Mouse (Mus musculus): ENCODE measurements around the gene H2al1j. TPM values are rescaled to one million over a fixed set of nuclear protein-coding genes. Genes with fewer than 3 reads are reported as not detected.
"Not testable (repeated sequence)": the region's sequence is repeated elsewhere in the genome, so short reads cannot be mapped to it uniquely, and the experiment has no call there.

Gene H2al1j
- polyA plus RNA-seq (2014; fragmentation: Nextera tagmentation; extraction: Ambion mirVana) = not detected in 2 replicates

DNA sequence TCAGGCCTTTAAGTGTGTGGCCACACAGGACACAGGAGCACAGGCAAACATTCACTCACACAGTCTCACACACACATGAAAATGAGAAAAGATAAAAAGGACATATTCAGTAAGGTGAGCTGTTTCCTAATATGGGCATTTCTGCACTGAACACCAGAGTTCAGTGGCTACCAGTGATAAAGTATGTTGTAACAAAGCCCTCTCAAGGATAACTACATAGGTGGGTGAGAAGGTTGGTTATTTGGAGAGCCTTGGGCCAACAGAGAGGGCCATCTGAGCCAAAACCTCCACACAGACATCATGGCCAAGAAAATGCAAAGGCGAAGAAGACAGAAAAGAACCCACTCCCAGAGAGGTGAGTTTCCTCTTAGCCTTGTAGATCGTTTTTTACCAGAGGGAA is at the start of gene H2al1j:
Gene H2al1j, plus strand, starts transcription at position 301 of the 400 bp plus-strand sequence.
- ATAC-seq (ENCODE audit: insufficient read depth, low FRiP score, low TSS enrichment); H3K9ac ChIP-seq (ENCODE audit: low read length); DNase-seq (ENCODE audit: low spot score); H3K27ac ChIP-seq (ENCODE audit: low read depth, low read length); H3K4me1 ChIP-seq (ENCODE audit: control insufficient read depth, insufficient read depth, low read length); H3K4me2 ChIP-seq (ENCODE audit: low read depth); H3K27me3 ChIP-seq (ENCODE audit: control insufficient read depth, insufficient read depth, low read length); H3K9me3 ChIP-seq (ENCODE audit: control insufficient read depth, low read length); H3K4me3 ChIP-seq (ENCODE audit: low read depth, low read length); H3K36me3 ChIP-seq (ENCODE audit: control insufficient read depth, insufficient read depth, low read length): not testable (repeated sequence)
- WGBS = 87% methylated on average over 2 of the region's 2 CpGs

DNA sequence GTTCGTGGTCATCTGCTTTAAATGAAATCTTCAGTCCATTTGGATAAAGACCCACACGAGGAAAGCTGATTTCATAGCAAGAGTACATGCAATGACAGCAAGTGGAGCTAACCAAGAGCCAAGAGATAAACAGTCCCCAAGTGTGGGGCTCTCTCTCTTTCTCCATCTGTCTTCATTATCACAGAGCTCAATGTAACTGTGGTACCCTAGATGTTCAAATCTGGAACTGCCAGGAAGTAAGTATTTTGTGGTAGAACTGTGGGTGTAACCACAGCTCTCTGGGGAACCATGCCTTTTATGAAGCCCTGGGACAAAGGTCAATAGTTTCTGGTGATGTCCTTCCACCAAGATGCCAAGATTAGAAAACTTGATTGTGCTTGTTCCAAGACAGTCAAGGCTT is 46.9 kb upstream of the H2al1j start:
- ATAC-seq (ENCODE audit: insufficient read depth, low FRiP score, low TSS enrichment) (no peak), DNase-seq (ENCODE audit: low spot score) (no peak)
- Histone ChIP-seq H3K4me1 (ENCODE audit: control insufficient read depth, insufficient read depth, low read length) (no peaks in the 10 kb centered on the region), H3K36me3 (ENCODE audit: control insufficient read depth, insufficient read depth, low read length) (no peaks in the 10 kb centered on the region), H3K4me3 (ENCODE audit: low read depth, low read length) (no peak overlapping the region), H3K9me3 (ENCODE audit: control insufficient read depth, low read length) (no peaks in the 10 kb centered on the region), H3K9ac (ENCODE audit: low read length) (no peak overlapping the region), H3K4me2 (ENCODE audit: low read depth) (no peak overlapping the region), H3K27me3 (ENCODE audit: control insufficient read depth, insufficient read depth, low read length) (no peaks in the 10 kb centered on the region), H3K27ac (ENCODE audit: low read depth, low read length) (no peak overlapping the region)
- 68% methylated on average over 2 of the region's 2 CpGs for WGBS

DNA sequence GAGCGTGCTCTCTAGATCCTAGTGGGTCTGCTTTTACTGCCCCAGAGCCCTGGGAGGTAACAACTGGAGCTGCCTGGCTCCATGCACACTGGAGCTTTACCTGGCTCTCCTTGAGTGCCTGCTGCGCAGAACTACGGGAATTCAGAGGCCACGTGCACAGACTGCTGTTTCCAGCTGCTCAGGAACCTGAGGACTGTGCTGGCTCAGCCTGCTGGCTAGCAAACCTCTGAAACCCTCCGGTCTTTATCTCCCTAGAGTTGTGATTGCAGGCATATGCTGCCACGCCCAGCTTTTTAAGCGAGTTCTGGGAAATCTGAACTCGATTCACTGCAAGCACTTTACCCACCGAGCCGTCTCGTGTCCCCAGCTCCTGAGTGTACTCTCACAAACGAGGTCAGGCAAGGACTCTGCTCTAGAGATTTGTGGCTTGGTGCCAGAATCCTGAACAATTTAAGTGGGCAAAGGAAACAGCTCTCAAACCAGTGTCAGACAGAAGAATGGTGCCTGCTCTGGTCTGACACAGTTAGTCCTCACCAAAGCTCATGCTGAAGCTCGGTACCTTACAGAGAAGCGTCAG is 39.2 kb upstream of the H2al1j start:
- H3K27me3 ChIP-seq (ENCODE audit: control insufficient read depth, insufficient read depth, low read length) = no peaks in the 10 kb centered on the region
- WGBS = 79% methylated on average over 14 of the region's 14 CpGs
- no peak for DNase-seq (ENCODE audit: low spot score)
- no peak overlapping the region for H3K4me3 ChIP-seq (ENCODE audit: low read depth, low read length)
- no peaks in the 10 kb centered on the region for H3K36me3 ChIP-seq (ENCODE audit: control insufficient read depth, insufficient read depth, low read length)
- no peaks in the 10 kb centered on the region for H3K4me1 ChIP-seq (ENCODE audit: control insufficient read depth, insufficient read depth, low read length)
- no peak overlapping the region for H3K9ac ChIP-seq (ENCODE audit: low read length)
- H3K9me3 ChIP-seq (ENCODE audit: control insufficient read depth, low read length) = no peaks in the 10 kb centered on the region
- no peak overlapping the region for H3K4me2 ChIP-seq (ENCODE audit: low read depth)
- no peak overlapping the region for H3K27ac ChIP-seq (ENCODE audit: low read depth, low read length)
- ATAC-seq (ENCODE audit: insufficient read depth, low FRiP score, low TSS enrichment) = no peak

- no peak for ATAC-seq (ENCODE audit: insufficient read depth, low FRiP score, low TSS enrichment)
Measured at GRCm38 (mm10) chrX:11289244-11289643, 38.4 kb upstream of the H2al1j start.

GRCm38 (mm10) chrX:11298957-11299356 is 28.7 kb upstream of the H2al1j start, which contains the start of gene H2al1a:
TSS of gene H2al1a (plus strand) at chrX:11299257.
- H3K27ac ChIP-seq (ENCODE audit: low read depth, low read length); ATAC-seq (ENCODE audit: insufficient read depth, low FRiP score, low TSS enrichment); H3K36me3 ChIP-seq (ENCODE audit: control insufficient read depth, insufficient read depth, low read length); H3K4me3 ChIP-seq (ENCODE audit: low read depth, low read length); H3K9ac ChIP-seq (ENCODE audit: low read length); H3K27me3 ChIP-seq (ENCODE audit: control insufficient read depth, insufficient read depth, low read length); H3K4me1 ChIP-seq (ENCODE audit: control insufficient read depth, insufficient read depth, low read length); DNase-seq (ENCODE audit: low spot score); H3K4me2 ChIP-seq (ENCODE audit: low read depth); H3K9me3 ChIP-seq (ENCODE audit: control insufficient read depth, low read length): not testable (repeated sequence)
- WGBS = no CpG with 5 or more reads among the region's 3 CpGs

More at GRCm38 (mm10) chrX:11289244-11289643, 38.4 kb upstream of the H2al1j start:
- no peaks in the 10 kb centered on the region for H3K27me3 ChIP-seq (ENCODE audit: control insufficient read depth, insufficient read depth, low read length)
- H3K9me3 ChIP-seq (ENCODE audit: control insufficient read depth, low read length) = no peaks in the 10 kb centered on the region
- no peak for DNase-seq (ENCODE audit: low spot score)
- no peak overlapping the region for H3K4me3 ChIP-seq (ENCODE audit: low read depth, low read length)
- no peak overlapping the region for H3K4me2 ChIP-seq (ENCODE audit: low read depth)
- no peak overlapping the region for H3K9ac ChIP-seq (ENCODE audit: low read length)
- H3K4me1 ChIP-seq (ENCODE audit: control insufficient read depth, insufficient read depth, low read length) = no peaks in the 10 kb centered on the region
- H3K27ac ChIP-seq (ENCODE audit: low read depth, low read length) = no peak overlapping the region
- 67% methylated on average over 4 of the region's 4 CpGs for WGBS
- no peaks in the 10 kb centered on the region for H3K36me3 ChIP-seq (ENCODE audit: control insufficient read depth, insufficient read depth, low read length)

GRCm38 (mm10) chrX:11302132-11302531 is 25.5 kb upstream of the H2al1j start, which contains the start of gene H2al1b:
TSS of gene H2al1b (plus strand) at chrX:11302432.
- not testable (repeated sequence) for H3K36me3 ChIP-seq (ENCODE audit: control insufficient read depth, insufficient read depth, low read length); H3K4me1 ChIP-seq (ENCODE audit: control insufficient read depth, insufficient read depth, low read length); H3K9me3 ChIP-seq (ENCODE audit: control insufficient read depth, low read length); H3K9ac ChIP-seq (ENCODE audit: low read length); H3K27ac ChIP-seq (ENCODE audit: low read depth, low read length); ATAC-seq (ENCODE audit: insufficient read depth, low FRiP score, low TSS enrichment); H3K27me3 ChIP-seq (ENCODE audit: control insufficient read depth, insufficient read depth, low read length); H3K4me2 ChIP-seq (ENCODE audit: low read depth); DNase-seq (ENCODE audit: low spot score); H3K4me3 ChIP-seq (ENCODE audit: low read depth, low read length)
- 88% methylated on average over 1 of the region's 3 CpGs for WGBS

GRCm38 (mm10) chrX:11305355-11305754 is 22.3 kb upstream of the H2al1j start, which contains the start of gene H2al1c:
TSS of gene H2al1c (plus strand) at chrX:11305655.
- not testable (repeated sequence) for H3K27ac ChIP-seq (ENCODE audit: low read depth, low read length); DNase-seq (ENCODE audit: low spot score); H3K9ac ChIP-seq (ENCODE audit: low read length); H3K4me1 ChIP-seq (ENCODE audit: control insufficient read depth, insufficient read depth, low read length); H3K4me2 ChIP-seq (ENCODE audit: low read depth); H3K27me3 ChIP-seq (ENCODE audit: control insufficient read depth, insufficient read depth, low read length); H3K36me3 ChIP-seq (ENCODE audit: control insufficient read depth, insufficient read depth, low read length); H3K4me3 ChIP-seq (ENCODE audit: low read depth, low read length); ATAC-seq (ENCODE audit: insufficient read depth, low FRiP score, low TSS enrichment); H3K9me3 ChIP-seq (ENCODE audit: control insufficient read depth, low read length)
- 92% methylated on average over 1 of the region's 6 CpGs for WGBS

- H3K9ac ChIP-seq (ENCODE audit: low read length); H3K4me2 ChIP-seq (ENCODE audit: low read depth); ATAC-seq (ENCODE audit: insufficient read depth, low FRiP score, low TSS enrichment); DNase-seq (ENCODE audit: low spot score); H3K27ac ChIP-seq (ENCODE audit: low read depth, low read length); H3K4me3 ChIP-seq (ENCODE audit: low read depth, low read length); H3K9me3 ChIP-seq (ENCODE audit: control insufficient read depth, low read length); H3K36me3 ChIP-seq (ENCODE audit: control insufficient read depth, insufficient read depth, low read length); H3K4me1 ChIP-seq (ENCODE audit: control insufficient read depth, insufficient read depth, low read length); H3K27me3 ChIP-seq (ENCODE audit: control insufficient read depth, insufficient read depth, low read length): not testable (repeated sequence)
- WGBS = no CpG with 5 or more reads among the region's 6 CpGs
Measured at GRCm38 (mm10) chrX:11308524-11308923, 19.1 kb upstream of the H2al1j start, which contains the start of gene H2al1d. TSS of gene H2al1d (plus strand) at chrX:11308824.

GRCm38 (mm10) chrX:11311634-11312033 is 16.0 kb upstream of the H2al1j start, which contains the start of gene H2al1e:
TSS of gene H2al1e (plus strand) at chrX:11311934.
- ATAC-seq (ENCODE audit: insufficient read depth, low FRiP score, low TSS enrichment); H3K27me3 ChIP-seq (ENCODE audit: control insufficient read depth, insufficient read depth, low read length); H3K9ac ChIP-seq (ENCODE audit: low read length); H3K4me2 ChIP-seq (ENCODE audit: low read depth); H3K27ac ChIP-seq (ENCODE audit: low read depth, low read length); H3K9me3 ChIP-seq (ENCODE audit: control insufficient read depth, low read length); H3K4me1 ChIP-seq (ENCODE audit: control insufficient read depth, insufficient read depth, low read length); H3K36me3 ChIP-seq (ENCODE audit: control insufficient read depth, insufficient read depth, low read length); DNase-seq (ENCODE audit: low spot score); H3K4me3 ChIP-seq (ENCODE audit: low read depth, low read length): not testable (repeated sequence)
- WGBS = no CpG with 5 or more reads among the region's 3 CpGs
